Mouse (Mus musculus): Measurements from ENCODE around the gene Mki67. TPM values are rescaled to one million over a fixed set of nuclear protein-coding genes. Genes with fewer than 3 reads are reported as not detected.
"Not testable (repeated sequence)": the region's sequence is repeated elsewhere in the genome, so short reads cannot be mapped to it uniquely, and the experiment has no call there.

Gene Mki67
- polyA plus RNA-seq, 1 experiment from 2014 or later = 52.3 TPM

DNA sequence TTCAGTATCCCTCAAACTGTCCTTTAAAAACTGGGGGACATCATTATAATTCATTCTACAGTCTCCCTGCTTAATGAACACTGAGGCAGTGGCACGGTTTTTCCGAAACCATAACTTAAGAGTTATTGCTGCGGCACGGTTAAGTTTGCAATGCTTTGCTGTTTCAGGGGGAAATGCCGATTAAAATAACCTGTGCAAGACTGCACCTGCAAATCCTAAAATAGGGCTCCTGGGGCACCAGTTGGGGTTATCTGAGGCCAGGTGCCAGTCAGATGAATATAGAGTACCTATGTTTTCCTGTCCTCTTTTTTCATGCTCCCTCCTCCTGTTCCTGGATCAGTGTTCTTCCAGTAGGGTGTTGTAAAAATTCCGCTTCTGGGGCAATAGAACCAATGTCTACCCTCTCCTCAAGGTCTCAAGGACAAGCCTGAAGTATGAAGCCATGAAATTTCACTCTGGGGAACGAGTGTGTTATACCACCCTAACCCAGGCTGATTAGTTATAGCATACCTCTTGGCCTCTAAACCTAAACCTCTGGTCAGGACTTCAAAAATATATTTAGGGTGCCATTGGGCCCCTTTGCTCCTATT, 902 bp upstream of the Mki67 start:
- DNase-seq (ENCODE audit: low spot score) = peak; percentile 39

DNA sequence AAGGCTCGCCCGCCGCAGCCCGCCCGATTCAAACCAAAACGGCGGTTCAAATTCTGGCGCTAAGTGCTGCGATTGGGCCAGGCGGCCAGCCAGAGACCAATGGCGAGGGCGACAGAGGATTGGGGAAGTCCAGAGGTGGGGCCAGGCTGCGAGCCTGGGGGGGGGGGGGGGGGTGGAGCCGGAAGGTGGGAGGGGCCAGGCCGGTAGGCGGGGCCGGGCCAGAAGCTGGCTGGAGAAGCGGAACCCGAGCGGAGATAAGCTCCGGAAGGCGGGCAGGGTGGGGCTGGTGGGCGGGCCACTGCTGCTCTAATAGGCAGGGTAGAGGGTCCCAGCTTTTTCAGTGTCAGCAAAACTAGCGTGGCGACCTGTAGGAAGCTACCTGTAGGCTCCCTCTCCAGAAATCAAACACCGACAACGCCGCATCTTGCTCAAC, 300 bp upstream of the Mki67 start:
- peak; percentile 94 for DNase-seq (ENCODE audit: low spot score)

DNA sequence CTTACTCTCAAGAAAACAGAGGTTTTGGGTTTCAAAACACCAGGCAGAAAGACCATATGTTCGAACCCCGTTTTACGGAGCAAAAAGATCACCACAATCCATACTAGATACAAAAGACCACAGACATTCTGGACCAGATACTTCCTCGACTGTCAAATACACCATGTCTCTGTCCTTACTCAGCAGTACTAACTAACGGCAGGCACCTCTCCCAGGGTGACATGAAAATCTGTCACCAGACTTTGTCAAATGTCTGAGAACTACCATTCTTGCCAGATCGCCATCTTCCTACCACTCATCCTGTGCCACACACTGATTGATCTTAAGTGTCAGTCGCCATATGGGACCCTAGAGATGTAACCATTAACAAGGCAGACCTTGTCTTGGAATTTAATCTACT, 995 bp downstream of the Mki67 start:
- peak; percentile 24 for DNase-seq (ENCODE audit: low spot score)

DNA sequence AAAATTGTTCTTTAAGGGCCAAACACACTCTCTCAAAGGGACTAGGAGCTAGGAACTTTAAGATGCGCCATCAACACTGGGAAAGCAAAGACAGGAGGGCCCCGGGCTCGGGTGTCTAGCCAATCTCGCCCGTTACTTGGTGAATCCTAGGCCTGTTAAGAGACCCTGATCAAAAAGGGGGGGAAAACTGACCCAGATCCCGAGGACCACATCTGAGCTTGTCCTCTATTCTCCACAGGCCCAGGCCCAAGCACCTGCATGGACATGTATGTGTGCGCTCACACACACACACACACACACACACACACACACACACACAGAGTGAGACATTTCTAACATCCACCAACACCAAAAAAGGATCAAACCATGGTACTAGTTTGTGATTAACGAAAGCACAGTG, 2.8 kb downstream of the Mki67 start:
- DNase-seq (ENCODE audit: low spot score) = no peak

DNA sequence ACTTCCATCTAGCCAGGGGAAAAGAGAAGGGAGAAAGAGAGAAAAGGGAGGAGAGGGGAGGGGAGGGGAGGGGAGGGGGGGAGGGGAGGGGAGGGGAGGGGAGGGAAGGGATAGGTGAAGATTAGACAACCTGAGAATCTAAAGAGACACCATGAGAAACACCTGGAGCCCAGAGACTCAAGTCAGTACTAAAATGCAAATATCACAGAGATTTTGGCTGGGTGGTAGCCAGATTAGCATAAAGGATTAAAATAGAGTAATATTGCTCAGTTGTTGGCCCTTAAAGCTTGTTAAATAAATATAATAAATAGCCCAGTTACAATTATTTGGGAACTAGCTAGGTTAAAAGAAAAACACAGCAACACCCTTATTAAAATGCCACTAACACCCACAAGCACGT, 3.6 kb downstream of the Mki67 start:
- DNase-seq (ENCODE audit: low spot score) = no peak

DNA sequence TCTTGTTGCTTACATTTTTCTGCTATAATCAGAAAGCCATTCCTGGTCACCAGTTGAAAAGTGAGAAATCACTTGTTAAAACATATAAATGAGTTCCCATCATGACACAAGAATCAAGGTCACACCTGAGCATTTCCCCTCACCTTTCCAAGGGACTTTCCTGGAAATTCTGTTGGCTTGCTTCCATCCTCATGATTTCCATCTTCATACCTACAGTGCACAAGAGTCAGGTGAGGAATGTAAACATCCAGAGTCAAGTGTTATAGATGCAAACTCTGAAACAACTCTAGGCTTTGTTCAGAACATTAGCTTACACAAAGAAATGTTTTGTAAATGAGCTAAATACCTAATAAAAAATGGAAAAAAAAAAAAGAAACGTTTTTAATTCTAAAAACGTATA, 5.5 kb downstream of the Mki67 start:
- DNase-seq (ENCODE audit: low spot score) = no peak

DNA sequence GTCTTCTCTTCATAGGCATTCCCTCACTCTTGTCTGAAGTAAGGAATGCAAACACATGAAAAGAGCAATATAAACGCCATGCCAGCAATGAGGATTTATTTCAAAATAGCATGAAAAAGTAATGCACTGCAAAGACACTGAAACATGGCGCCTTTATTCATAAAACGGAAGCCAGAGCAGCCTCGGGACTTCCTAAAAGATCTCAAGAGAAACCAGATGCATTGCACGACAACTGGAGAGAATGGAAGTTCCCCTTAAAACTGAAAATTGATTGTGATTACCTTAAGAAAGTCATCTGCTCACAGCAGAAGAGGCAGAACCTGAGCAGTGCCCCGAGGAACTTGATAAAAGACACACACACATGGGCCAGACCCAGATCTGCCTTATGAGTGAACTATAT, 10.4 kb downstream of the Mki67 start:
- DNase-seq (ENCODE audit: low spot score) = no peak

DNA sequence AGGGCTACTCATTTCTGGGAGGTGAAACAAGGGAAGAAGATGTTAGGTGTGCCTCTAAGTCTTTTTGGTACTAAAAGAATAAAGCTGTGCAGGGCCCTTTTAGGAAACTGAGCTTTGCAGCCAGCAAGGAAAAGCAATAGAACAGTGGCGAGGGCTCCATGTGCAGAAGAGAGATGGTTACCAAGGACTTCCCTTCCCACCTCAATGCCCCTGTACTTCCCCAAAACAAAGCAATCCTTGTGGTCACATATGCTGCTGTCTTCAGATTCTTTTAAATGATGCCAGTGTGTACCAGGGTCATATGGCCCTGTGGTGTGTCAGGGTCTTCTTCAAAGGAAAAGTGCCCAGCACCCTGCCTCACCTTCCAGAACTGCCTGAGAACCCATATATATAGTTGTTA, 11.1 kb downstream of the Mki67 start:
- DNase-seq (ENCODE audit: low spot score) = no peak

DNA sequence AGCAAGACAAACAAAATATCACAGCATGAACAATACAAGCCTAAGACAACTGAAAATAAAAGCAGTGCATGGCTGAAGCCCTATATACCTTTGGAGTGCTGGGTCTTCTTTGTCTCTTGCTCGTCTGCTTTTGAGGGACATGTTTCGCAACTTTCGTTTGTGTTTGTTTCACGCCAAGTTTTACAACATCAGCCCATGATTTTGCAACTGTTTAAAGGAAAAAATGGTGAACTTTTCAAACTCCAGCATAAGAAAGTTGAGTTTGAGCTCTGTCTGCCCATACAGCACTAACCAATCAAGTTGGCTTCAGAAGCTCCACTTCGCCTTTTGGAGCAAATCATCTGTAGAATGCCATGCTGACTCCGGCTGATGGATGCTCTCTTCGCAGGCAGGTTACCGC, 11.9 kb downstream of the Mki67 start:
- DNase-seq (ENCODE audit: low spot score) = no peak

DNA sequence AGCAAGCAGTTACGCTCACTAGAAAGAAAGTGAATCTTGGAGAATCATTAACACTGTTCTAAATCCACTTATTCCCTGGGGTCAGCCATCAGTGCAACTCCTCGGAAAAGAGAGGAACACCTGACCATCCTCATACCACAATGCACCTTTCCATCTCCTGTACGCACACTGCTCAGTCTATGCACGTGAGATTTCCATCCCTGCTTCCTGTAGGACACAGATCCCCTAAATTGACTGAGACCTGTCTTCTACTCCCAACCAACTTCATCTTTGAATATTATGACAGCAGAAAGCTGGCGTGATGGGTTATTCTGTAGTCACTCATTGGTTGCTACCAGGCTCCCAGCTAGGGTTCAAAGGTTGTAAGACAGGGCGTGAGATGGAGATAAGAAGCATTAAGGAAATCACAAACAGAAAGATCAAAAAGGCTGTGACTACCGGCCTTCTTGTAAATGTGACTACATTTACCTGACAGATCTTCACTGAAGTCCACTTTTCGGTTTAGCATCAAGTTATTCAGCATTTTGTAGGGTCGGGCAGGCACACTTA, 12.5 kb downstream of the Mki67 start:
- DNase-seq (ENCODE audit: low spot score) = no peak

DNA sequence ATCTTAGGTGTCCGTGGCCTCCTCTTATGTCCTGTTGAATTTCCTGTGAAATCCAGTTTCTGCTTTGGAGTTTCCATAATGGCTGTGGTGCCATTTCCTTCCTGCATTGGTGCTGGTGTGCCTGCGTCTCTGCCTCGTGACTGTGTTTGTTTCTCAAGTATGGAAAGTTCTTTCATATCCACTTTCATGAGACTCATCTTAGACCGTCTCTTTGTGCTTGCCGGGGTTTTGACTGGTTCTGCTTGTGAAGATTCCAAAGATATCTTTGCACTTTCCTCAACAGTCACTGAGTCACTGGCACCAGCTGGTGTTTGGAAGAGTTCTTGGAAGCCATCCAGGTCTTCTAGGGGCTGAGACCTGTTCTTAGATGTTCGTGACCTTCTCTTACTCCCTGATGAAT, 16.8 kb downstream of the Mki67 start:
- DNase-seq (ENCODE audit: low spot score) = not testable (repeated sequence)

DNA sequence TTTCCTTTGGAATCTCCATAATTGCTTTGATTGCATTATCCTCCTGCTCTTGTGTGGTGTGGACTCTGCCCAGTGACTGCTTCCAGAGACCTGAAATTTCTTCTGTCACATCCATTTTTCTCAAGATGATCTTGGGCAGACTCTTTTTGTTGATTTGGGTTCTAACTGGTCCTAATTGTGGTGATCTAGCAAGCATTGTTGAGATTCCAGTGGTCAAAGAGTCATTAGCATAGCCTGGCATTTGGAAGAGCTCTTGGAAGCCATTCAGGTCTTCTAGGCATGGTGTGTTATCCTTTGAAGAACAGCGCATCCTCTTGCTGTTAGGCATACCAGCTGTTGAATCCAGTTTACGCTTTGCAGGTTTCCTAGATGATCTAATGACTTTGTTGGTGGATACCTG, 17.8 kb downstream of the Mki67 start:
- DNase-seq (ENCODE audit: low spot score) = no peak

DNA sequence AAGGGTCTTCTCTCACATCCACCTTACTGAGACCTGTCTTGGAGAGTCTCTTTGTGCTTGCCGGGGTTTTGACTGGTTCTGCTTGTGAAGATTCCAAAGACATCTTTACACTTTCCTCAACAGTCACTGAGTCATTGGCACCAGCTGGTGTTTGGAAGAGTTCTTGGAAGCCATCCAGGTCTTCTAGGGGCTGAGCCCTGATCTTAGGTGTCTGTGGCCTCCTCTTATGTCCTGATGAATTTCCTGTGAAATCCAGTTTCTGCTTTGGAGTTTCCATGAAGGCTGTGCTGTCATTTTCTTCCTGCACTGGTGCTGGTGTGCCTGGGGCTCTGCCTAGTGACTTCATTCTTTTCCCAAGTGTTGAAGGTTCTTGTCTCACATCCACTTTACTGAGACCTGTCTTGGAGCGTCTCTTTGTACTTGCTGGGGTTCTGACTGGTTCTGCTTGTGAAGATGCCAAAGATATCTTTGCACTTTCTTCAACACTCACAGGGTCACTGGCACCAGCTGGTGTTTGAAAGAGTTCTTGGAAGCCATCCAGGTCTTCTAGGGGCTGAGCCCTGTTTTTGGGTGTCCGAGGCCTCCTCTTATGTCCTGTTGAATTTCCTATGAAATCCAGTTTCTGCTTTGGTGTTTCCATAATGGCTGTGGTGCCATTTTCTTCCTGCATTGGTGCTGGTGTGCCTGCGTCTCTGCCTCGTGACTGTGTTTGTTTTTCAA, 19.0 kb downstream of the Mki67 start:
- DNase-seq (ENCODE audit: low spot score) = not testable (repeated sequence)

DNA sequence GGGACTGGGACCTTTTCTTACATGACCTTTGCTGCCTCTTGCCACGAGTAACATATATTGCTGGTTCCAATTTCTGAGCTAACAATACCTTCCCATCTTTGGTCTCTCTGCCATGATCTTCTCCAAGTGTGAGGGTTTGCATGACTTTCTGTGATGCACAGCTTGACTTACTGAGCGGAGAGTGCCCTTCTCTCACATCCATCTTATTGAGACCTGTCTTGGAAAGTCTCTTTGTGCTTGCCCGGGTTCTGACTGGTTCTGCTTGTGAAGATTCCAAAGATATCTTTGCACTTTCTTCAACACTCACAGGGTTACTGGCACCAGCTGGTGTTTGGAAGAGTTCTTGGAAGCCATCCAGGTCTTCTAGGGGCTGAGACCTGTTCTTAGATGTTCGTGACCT, 20.0 kb downstream of the Mki67 start:
- DNase-seq (ENCODE audit: low spot score) = no peak

DNA sequence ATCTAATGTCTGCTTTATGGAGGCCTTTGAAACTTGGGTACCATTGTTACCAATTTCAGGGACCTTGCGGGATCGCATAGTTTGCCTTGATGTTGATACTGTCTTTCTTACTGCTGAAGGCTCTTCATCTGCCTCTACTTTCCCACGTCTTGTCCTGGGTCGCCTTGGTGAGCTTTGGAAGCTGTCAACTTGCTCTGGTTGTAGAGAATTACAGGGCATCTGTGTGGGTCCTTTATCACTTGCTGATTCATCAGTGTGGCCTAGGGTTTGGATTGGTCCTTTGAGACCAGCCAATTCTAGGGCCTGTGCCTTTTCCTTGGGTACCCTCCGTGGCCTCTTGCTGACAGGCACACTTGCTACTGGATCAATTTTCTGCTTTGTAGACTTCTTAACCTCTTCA, 21.4 kb downstream of the Mki67 start:
- DNase-seq (ENCODE audit: low spot score) = no peak

DNA sequence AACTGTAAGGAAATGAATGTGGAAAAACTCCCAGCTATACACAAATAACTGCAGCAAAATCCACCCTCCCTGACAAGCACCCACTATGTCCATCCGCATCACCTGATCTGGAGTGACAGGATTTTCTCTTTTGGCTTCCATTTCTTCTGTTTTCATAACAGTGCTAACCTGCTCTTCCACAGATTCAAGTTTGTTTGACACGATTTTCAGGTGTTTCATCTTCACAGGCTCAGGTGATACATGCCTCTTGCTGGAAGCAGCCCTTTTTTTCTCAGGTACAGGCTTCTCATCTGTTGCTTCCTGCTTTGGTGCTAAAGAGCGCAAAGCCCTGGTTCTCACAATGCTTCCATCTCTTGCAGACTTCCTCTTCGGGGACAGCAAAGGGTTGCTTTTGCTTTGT, 22.0 kb downstream of the Mki67 start:
- DNase-seq (ENCODE audit: low spot score) = no peak

DNA sequence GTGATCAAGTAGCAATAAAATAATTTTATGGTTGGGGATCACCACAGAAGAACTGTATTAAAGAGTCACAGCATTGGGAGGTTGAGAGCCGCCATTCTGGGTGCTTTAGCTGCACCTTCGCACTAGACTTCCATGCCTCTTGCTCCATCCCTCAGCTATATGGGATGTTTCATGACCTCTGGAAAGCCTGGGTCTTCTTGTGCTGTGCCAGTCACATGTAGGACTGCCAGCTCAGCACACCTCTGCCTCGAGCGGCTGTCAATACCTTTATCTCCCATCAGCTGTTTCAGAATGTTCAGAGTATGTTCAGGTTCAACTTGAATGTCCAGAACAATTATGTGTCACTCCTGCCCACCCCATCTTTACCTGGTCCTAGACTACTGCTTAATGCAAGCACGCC, 24.2 kb downstream of the Mki67 start:
- DNase-seq (ENCODE audit: low spot score) = no peak

DNA sequence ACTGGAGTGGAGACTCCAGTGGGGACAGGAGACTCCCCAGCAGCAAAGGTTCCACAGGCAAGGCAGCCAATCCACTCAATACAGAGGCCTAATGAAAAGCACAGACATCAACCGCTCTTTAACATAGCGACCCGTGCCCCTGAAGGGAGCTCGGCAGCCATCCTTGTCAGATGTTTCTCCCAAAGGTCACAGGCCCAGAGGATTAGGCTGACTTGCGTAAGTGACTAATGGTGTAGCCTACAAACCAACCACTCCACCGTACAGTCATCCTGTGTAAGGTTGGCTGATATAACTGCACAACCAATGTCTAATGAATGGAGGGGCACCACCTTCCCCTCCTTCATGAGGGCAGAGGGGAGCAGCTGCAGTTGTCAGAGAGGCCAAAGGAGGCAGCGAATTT, 26.8 kb downstream of the Mki67 start:
- no peak for DNase-seq (ENCODE audit: low spot score)

DNA sequence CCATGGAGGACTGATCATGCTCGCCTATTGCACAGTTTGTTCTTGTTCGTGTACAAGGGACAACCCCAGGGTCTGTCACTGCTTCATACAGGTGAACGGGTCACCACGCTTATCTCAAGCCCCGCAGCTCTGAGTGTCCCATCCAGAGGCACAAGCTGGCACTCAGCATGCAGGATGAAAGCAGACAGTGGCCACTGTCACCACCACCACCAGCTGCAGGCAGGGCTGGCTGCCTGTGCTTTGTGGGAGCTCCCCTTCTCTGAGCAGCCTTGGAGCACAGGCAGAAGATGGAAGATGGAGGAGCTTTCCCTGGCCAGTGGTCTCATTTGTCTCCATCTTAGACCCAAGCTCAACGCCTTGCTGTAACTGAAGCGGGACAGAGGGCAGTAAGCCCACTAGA, 31.2 kb downstream of the Mki67 start:
- DNase-seq (ENCODE audit: low spot score) = no peak

DNA sequence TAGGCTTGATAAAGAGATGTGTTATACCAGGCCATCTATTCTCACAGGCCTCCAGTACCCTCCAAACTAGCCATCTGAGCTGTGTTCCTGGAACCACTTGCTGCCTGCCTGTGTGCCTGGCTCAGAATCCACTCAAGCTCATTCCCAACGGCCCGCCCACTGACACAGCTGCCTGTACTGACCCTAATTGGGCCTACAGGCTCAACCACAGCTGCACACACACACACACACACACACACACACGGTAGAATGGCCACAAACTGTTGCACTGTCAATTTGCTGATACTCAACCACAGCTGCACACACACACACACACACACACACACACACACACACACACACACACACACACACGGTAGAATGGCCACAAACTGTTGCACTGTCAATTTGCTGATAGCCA, 32.1 kb downstream of the Mki67 start:
- DNase-seq (ENCODE audit: low spot score) = not testable (repeated sequence)

DNA sequence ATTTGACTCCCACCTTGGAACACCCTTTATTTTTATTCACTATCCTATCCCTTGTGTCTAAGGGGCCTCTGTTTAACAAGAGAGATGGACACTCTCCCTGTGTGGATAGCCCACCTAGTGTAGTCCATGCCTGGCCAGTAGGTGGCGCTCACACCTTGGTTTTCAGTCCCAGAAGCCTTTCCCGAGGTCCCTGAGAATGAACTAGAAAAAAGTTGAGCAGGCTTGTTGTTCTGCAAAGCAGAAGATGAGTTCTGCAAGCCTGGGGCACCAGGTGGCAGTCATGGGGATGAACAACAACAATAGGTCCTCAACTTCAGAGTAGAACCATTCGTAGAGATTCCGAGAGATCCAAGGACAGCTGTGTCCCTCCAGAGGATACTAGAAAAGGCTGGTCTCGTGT, 35.8 kb downstream of the Mki67 start:
- DNase-seq (ENCODE audit: low spot score) = peak; percentile 65

DNA sequence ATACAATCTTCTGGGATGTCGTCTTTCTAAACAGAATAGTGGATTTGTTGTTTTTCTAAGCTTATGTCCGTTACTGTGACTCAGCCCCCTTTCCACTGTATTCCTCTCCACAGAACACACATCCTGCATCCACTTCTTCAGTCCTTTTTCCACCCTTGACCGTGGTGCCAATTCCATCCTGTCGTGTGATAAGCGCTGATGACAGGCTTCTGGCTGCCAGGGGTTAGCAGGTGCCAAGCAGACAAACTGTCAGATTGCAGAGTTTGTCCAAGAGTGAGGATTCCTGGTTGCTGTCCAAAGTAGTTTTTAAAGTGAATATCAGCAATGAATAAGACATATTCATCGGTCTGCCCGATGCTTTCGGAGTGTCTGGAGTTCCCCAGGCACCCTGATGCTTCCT, 39.4 kb downstream of the Mki67 start:
- no peak for DNase-seq (ENCODE audit: low spot score)

DNA sequence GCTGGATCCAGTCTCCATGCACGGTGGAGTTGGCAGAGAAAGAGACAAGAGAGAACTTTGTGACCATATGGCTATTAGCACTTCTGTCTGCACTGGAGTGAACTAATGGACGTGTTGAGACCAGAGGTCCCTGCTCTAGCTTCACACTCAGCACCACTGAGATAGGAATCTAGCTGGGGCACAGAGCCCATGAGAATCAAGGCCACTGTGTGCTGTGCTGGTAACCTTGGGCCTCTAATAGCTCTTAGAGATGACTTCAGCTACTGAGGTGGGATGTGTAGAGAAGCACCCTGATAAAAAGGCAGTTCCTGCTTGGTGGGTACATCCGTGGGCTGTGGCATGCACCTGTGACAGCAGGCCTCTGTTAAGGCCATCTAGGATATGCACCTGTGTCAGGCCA, 42.6 kb downstream of the Mki67 start:
- DNase-seq (ENCODE audit: low spot score) = no peak

All from thymus, postnatal 0 days (tissue).